Mouse (Mus musculus) liver, embryonic 14.5 days (tissue): Measurements from ENCODE around the gene Tbcel. TPM values are rescaled to one million over a fixed set of nuclear protein-coding genes. Genes with fewer than 3 reads are reported as not detected.

Source experiments
- ATAC-seq: fragments of 200-750 bp; cut with Nextera tagmentation; 2 replicates; pipeline ENCODE4 v1.8.0; 2017; ENCODE audit warnings: moderate number of reproducible peaks, mild to moderate bottlenecking, moderate library complexity; ENCODE audit not compliant: insufficient read depth
- DNase-seq, 3 experiments: peaks; one replicate each; pipeline ENCODE4 v3.0.0-alpha.2; 2012 to 2013; ENCODE audit warnings: low read depth in 3 of 3, low spot score in 3 of 3
- H3K27ac ChIP-seq: fragments of 300-500 bp; sonication (generic); 2 replicates; pipeline ENCODE4 v1.5.1; 2014; ENCODE audit warnings: moderate library complexity, mild to moderate bottlenecking, control low read depth, inconsistent platforms
- H3K27me3 ChIP-seq: fragments of 300-500 bp; sonication (generic); 2 replicates; pipeline ENCODE4 v1.6.1; 2014; ENCODE audit warnings: mild to moderate bottlenecking, low read length, moderate library complexity; ENCODE audit not compliant: control insufficient read depth, insufficient read depth
- H3K36me3 ChIP-seq: fragments of 300-500 bp; sonication (generic); replicated peaks from 2 replicates; pipeline ENCODE4 v1.6.1; 2014; ENCODE audit warnings: low read depth; ENCODE audit not compliant: control insufficient read depth, insufficient read depth
- H3K4me1 ChIP-seq, 2 experiments: fragments of 200-500 bp in 1 of 2; fragments of 300-500 bp in 1 of 2; sonication (generic) in 1 of 2; replicated peaks; 2 replicates each; pipeline ENCODE4 v1.6.1; 2012 to 2014; ENCODE audit warnings: antibody characterized with exemption in 1 of 2, inconsistent platforms in 1 of 2, low read length in 1 of 2; ENCODE audit not compliant: control insufficient read depth in 2 of 2, insufficient read depth in 2 of 2
- H3K4me2 ChIP-seq: fragments of 300-500 bp; sonication (generic); 2 replicates; pipeline ENCODE4 v1.6.1; 2014; ENCODE audit warnings: low read depth, mild to moderate bottlenecking, control low read depth, moderate library complexity
- H3K4me3 ChIP-seq, 2 experiments: fragments of 200-500 bp in 1 of 2; fragments of 300-500 bp in 1 of 2; sonication (generic) in 1 of 2; 2 replicates each; pipeline ENCODE4 v1.5.1; 2012 to 2014; ENCODE audit warnings: low read depth in 2 of 2, low read length in 2 of 2, mild to moderate bottlenecking in 2 of 2, control low read depth in 1 of 2, inconsistent platforms in 1 of 2, moderate library complexity in 1 of 2; ENCODE audit not compliant: insufficient read depth in 1 of 2
- H3K9ac ChIP-seq: fragments of 300-500 bp; sonication (generic); replicated peaks from 2 replicates; pipeline ENCODE4 v1.6.1; 2014; ENCODE audit warnings: mild to moderate bottlenecking, control low read depth, moderate library complexity
- H3K9me3 ChIP-seq: fragments of 300-500 bp; sonication (generic); 2 replicates; pipeline ENCODE4 v1.6.1; 2016; ENCODE audit warnings: low read length, mixed read lengths; ENCODE audit not compliant: control insufficient read depth
- CTCF ChIP-seq: IDR thresholded peaks from 2 replicates; pipeline ENCODE4 v1.5.1; 2016; ENCODE audit warnings: antibody characterized with exemption, low read depth, control low read depth
- EP300 ChIP-seq: IDR thresholded peaks from 2 replicates; pipeline ENCODE4 v1.6.1; 2016; ENCODE audit warnings: antibody characterized with exemption, low read depth
- WGBS: fragments of 180-500 bp; shearing (Covaris S2); extraction: QIAGEN DNeasy Blood & Tissue Kit; methylation state at CpG from one replicate; pipeline ENCODE4 v1.1.7; 2014; ENCODE audit not compliant: insufficient replicate concordance; 5-methylcytosine and 5-hydroxymethylcytosine counted together
- polyA plus RNA-seq, 2 experiments: library from polyadenylated mRNA; depleted of rRNA in 1 of 2; stranded (reverse) in 1 of 2; unstranded in 1 of 2; fragments of >200 nt; fragmentation: Nextera tagmentation in 1 of 2; extraction: Ambion mirVana in 1 of 2; gene quantifications; 2 replicates each; pipeline versions ENCODE4 v1.2.1 to v1.2.3; 2012 to 2014

Gene Tbcel
- polyA plus RNA-seq, 2 experiments, result 11.3 to 19.7 TPM

- TF ChIP-seq EP300 (no peak), CTCF (no peak)
- Histone ChIP-seq H3K27ac (no peak overlapping the region), H3K27me3 (no peaks in the 10 kb centered on the region), H3K4me1 (peaks cover 0 to 3% of the 10 kb centered on the region in 2 experiments; a peak in 1 of 4 replicates), H3K9me3 (no peaks in the 10 kb centered on the region), H3K9ac (no peak overlapping the region), H3K4me2 (no peak overlapping the region), H3K36me3 (no peaks in the 10 kb centered on the region; the same call in none of the 2 replicates), H3K4me3 (no peak overlapping the region)
- no peak for ATAC-seq
- no peak for DNase-seq
- 65% methylated on average over 1 of the region's 1 CpGs for WGBS
Measured at GRCm38 (mm10) chr9:42415184-42415583, 92.4 kb downstream of the Tbcel start.

- TF ChIP-seq EP300 (no peak), CTCF (no peak)
- ATAC-seq, result no peak
- WGBS, result 83% methylated on average over 12 of the region's 12 CpGs
- Histone ChIP-seq H3K4me1 (peaks cover 0 to 3% of the 10 kb centered on the region in 2 experiments; a peak in 1 of 4 replicates), H3K4me2 (no peak overlapping the region), H3K27ac (no peak overlapping the region), H3K9me3 (no peaks in the 10 kb centered on the region), H3K27me3 (no peaks in the 10 kb centered on the region), H3K9ac (no peak overlapping the region), H3K36me3 (no peaks in the 10 kb centered on the region; the same call in 1 of the 2 replicates), H3K4me3 (no peak overlapping the region)
- DNase-seq, result no peak
Measured at GRCm38 (mm10) chr9:42413345-42413744, 94.3 kb downstream of the Tbcel start.

GRCm38 (mm10) chr9:42411296-42411695, 96.3 kb downstream of the Tbcel start:
- no peak overlapping the region for H3K27ac ChIP-seq
- no peak overlapping the region for H3K4me2 ChIP-seq
- H3K36me3 ChIP-seq, result no peaks in the 10 kb centered on the region; the same call in 1 of the 2 replicates
- H3K4me3 ChIP-seq, result no peak overlapping the region
- DNase-seq (peak in 2 of 3 experiments; percentile 9 to 17), ATAC-seq (no peak)
- no peaks in the 10 kb centered on the region for H3K9me3 ChIP-seq
- peaks cover 0 to 3% of the 10 kb centered on the region in 2 experiments; a peak in 1 of 4 replicates for H3K4me1 ChIP-seq
- TF ChIP-seq EP300 (no peak), CTCF (no peak)
- H3K9ac ChIP-seq, result no peak overlapping the region
- H3K27me3 ChIP-seq, result no peaks in the 10 kb centered on the region
- 72% methylated on average over 6 of the region's 6 CpGs for WGBS

GRCm38 (mm10) chr9:42405736-42406135, 101.9 kb downstream of the Tbcel start:
- no peak overlapping the region for H3K4me3 ChIP-seq
- 56% methylated on average over 4 of the region's 4 CpGs for WGBS
- no peak for ATAC-seq

GRCm38 (mm10) chr9:42401486-42401885, 106.1 kb downstream of the Tbcel start:
- Histone ChIP-seq H3K4me3 (no peak overlapping the region), H3K9me3 (no peaks in the 10 kb centered on the region), H3K36me3 (no peaks in the 10 kb centered on the region), H3K9ac (no peak overlapping the region), H3K27ac (no peak overlapping the region), H3K27me3 (no peaks in the 10 kb centered on the region), H3K4me2 (no peak overlapping the region), H3K4me1 (no peaks in the 10 kb centered on the region)
- TF ChIP-seq EP300, result no peak
- TF ChIP-seq CTCF, result no peak
- 71% methylated on average over 6 of the region's 6 CpGs for WGBS
- ATAC-seq, result no peak
- no peak for DNase-seq

More at GRCm38 (mm10) chr9:42405736-42406135, 101.9 kb downstream of the Tbcel start:
- TF ChIP-seq EP300 (no peak), CTCF (no peak)
- Histone ChIP-seq H3K9ac (no peak overlapping the region), H3K4me1 (no peaks in the 10 kb centered on the region), H3K4me2 (no peak overlapping the region), H3K9me3 (no peaks in the 10 kb centered on the region), H3K27me3 (no peaks in the 10 kb centered on the region), H3K36me3 (no peaks in the 10 kb centered on the region), H3K27ac (no peak overlapping the region)
- no peak for DNase-seq
